Mouse (Mus musculus): Measurements from ENCODE around the gene Efr3b. TPM values are rescaled to one million over a fixed set of nuclear protein-coding genes. Genes with fewer than 3 reads are reported as not detected.

Efr3b gene
- polyA plus RNA-seq (2015; fragmentation: Nextera tagmentation; extraction: Ambion mirVana): 3.5 and 3.7 TPM in 2 replicates

- no peaks in the 10 kb centered on the region for H3K36me3 ChIP-seq
- H3K27me3 ChIP-seq: peaks cover 16% of the 10 kb centered on the region
- peak within 1 kb of the TSS; percentile 17; the same call in 1 of the 2 replicates for H3K27ac ChIP-seq
- peak within 1 kb of the TSS; percentile 72 for H3K4me3 ChIP-seq
- H3K9me3 ChIP-seq: no peaks in the 10 kb centered on the region
- under 1% methylated on average over 65 of the region's 78 CpGs for WGBS
- peak; percentile 85 for ATAC-seq (ENCODE audit: insufficient number of reproducible peaks, low FRiP score, low TSS enrichment, low read depth)
- peak within 1 kb of the TSS; percentile 55 for H3K9ac ChIP-seq
- H3K4me2 ChIP-seq: peak within 1 kb of the TSS; percentile 98
- H3K4me1 ChIP-seq: peaks cover 19% of the 10 kb centered on the region
These were observed at the start of gene Efr3b for GRCm38 (mm10) chr12:4038061-4039041. Gene Efr3b, minus strand, starts transcription at chr12:4038915.

DNA sequence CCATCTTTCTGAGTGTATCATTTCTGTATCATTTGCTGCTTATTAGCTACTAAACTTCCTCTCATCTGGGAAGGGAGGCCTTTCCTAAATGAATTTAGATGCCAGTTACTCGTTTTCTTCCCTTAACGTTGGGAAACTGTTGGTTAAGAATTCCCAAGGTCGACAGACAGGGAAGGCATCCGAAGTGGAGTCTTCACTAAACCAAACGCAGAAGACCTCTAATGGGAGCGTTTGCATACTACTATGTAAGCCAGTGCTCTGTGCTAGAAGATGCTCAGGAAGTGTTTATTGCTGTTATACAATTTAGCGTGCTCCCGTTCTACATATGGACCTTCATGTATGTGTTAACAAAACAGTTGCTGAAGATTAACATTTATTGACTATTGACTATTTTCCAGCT is 44.7 kb upstream of the Efr3b start:
- Histone ChIP-seq H3K27me3 (no peaks in the 10 kb centered on the region), H3K9ac (no peak overlapping the region), H3K4me3 (peak overlapping the region; percentile 64; the same call in 1 of the 2 replicates), H3K4me2 (peak overlapping the region; percentile 77; the same call in 1 of the 2 replicates), H3K4me1 (peaks cover 2% of the 10 kb centered on the region; the same call in 1 of the 2 replicates), H3K27ac (no peak overlapping the region), H3K36me3 (peaks cover 21% of the 10 kb centered on the region), H3K9me3 (no peaks in the 10 kb centered on the region)
- WGBS: 58% methylated on average over 8 of the region's 8 CpGs
- no peak for ATAC-seq (ENCODE audit: insufficient number of reproducible peaks, low FRiP score, low TSS enrichment, low read depth)

GRCm38 (mm10) chr12:4082132-4083001 is 43.7 kb upstream of the Efr3b start, which contains the start of gene Dnajc27:
Gene Dnajc27, plus strand, starts transcription at chr12:4082583.
- H3K27ac ChIP-seq: peak within 1 kb of the TSS; percentile 97
- peak within 1 kb of the TSS; percentile 64 for H3K4me3 ChIP-seq
- no peaks in the 10 kb centered on the region for H3K27me3 ChIP-seq
- peak; percentile 97 for ATAC-seq (ENCODE audit: insufficient number of reproducible peaks, low FRiP score, low TSS enrichment, low read depth)
- peak within 1 kb of the TSS; percentile 55 for H3K9ac ChIP-seq
- H3K4me2 ChIP-seq: peak within 1 kb of the TSS; percentile 77
- peaks cover 2% of the 10 kb centered on the region; the same call in 1 of the 2 replicates for H3K4me1 ChIP-seq
- WGBS: 5% methylated on average over 59 of the region's 59 CpGs
- H3K36me3 ChIP-seq: peaks cover 14% of the 10 kb centered on the region
- H3K9me3 ChIP-seq: no peaks in the 10 kb centered on the region

DNA sequence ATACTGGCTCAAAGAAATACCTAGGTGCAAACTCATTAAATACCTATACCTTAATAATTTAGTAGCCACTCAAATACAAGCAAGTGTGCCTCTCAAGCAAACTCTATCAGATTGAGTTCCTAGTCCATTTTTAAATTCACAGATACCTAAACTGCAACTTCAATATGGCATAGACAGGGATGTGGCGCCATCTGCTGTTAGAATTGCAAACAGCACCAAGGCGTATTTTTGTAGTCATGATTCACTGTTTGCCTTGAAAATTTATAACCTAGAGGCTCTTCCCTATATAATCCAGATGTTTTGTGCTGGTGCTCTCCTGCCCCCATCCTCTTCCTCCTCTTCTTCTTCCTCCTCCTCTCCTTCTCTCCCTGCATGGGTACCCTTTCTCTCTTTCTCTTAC is 41.6 kb upstream of the Efr3b start:
- Histone ChIP-seq H3K9me3 (no peaks in the 10 kb centered on the region), H3K27ac (no peak overlapping the region), H3K9ac (no peak overlapping the region), H3K4me2 (no peak overlapping the region), H3K27me3 (no peaks in the 10 kb centered on the region), H3K36me3 (no peaks in the 10 kb centered on the region), H3K4me1 (peaks cover 2% of the 10 kb centered on the region; the same call in 1 of the 2 replicates), H3K4me3 (no peak overlapping the region)
- 0% methylated on average over 2 of the region's 2 CpGs for WGBS
- ATAC-seq (ENCODE audit: insufficient number of reproducible peaks, low FRiP score, low TSS enrichment, low read depth): no peak

DNA sequence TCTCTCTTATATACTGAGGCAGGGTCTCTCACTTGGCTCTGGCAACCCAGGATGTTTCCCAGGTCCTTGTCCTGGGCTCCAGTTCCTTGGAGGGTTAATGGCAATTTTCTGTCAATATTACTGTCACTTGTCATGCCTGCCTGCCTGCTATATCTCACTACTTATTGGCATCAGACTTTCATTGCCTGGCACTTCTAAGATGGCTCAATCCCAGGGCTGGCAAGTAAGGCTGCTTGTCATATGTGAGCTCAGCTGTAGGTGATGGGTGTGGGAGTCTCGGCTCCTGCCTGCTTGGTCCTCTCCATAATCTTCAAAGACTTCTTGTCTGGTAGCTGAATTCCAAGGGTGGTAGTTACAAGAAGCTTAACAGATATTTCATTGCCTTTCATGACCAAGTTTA is 39.4 kb upstream of the Efr3b start:
- no peaks in the 10 kb centered on the region for H3K36me3 ChIP-seq
- H3K4me2 ChIP-seq: no peak overlapping the region
- H3K4me1 ChIP-seq: peaks cover 2% of the 10 kb centered on the region; the same call in 1 of the 2 replicates
- ATAC-seq (ENCODE audit: insufficient number of reproducible peaks, low FRiP score, low TSS enrichment, low read depth): no peak
- H3K4me3 ChIP-seq: no peak overlapping the region
- H3K27ac ChIP-seq: no peak overlapping the region
- no peaks in the 10 kb centered on the region for H3K27me3 ChIP-seq
- H3K9ac ChIP-seq: no peak overlapping the region
- H3K9me3 ChIP-seq: no peaks in the 10 kb centered on the region
- WGBS: 30% methylated on average over 1 of the region's 1 CpGs

DNA sequence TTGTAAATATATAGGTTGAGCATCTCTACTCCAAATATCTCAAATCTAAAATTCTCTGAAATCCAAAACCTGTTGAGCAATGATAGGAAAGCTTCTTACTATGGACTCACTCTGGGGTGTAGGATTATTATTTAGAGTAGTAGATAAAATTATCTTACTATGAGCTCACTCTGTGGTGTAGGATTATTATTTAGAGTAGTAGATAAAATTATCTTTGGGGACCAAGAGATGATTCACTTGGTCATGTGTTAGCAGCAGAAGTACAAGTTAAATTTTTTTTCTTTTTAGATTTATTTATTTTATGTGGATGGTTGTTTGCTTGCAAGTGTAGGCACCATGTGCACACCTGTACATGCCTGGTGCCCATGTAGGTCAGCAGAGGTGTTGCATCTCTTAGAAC is 37.7 kb upstream of the Efr3b start:
- H3K9ac ChIP-seq: no peak overlapping the region
- no peaks in the 10 kb centered on the region for H3K4me1 ChIP-seq
- H3K27ac ChIP-seq: no peak overlapping the region
- H3K9me3 ChIP-seq: no peaks in the 10 kb centered on the region
- H3K4me3 ChIP-seq: no peak overlapping the region
- H3K36me3 ChIP-seq: no peaks in the 10 kb centered on the region
- ATAC-seq (ENCODE audit: insufficient number of reproducible peaks, low FRiP score, low TSS enrichment, low read depth): no peak
- no peaks in the 10 kb centered on the region for H3K27me3 ChIP-seq
- H3K4me2 ChIP-seq: no peak overlapping the region

DNA sequence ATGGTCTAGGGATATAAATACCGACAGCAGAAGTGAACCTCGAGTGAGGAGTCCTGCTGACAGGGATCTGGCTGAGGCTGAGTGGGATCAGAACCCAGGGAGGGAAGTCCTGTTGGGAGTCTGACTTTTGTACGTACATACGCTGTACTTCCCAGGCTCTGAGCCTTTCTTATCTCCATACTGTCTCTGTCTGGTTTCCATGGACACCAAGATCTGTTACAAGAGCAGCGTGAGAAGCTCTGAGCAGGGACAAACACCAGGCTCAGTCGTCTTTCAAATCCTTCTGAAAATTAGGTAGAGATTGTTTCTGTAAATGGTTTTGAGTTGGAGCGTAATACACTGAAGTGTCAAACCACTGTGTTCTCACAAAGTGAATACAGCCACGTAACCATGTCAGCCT is 36.7 kb upstream of the Efr3b start:
- no peak overlapping the region for H3K4me3 ChIP-seq
- no peak overlapping the region for H3K27ac ChIP-seq
- no peaks in the 10 kb centered on the region for H3K36me3 ChIP-seq
- no peaks in the 10 kb centered on the region for H3K27me3 ChIP-seq
- H3K4me2 ChIP-seq: no peak overlapping the region
- H3K9ac ChIP-seq: no peak overlapping the region
- H3K9me3 ChIP-seq: no peaks in the 10 kb centered on the region
- H3K4me1 ChIP-seq: no peaks in the 10 kb centered on the region
- no peak for ATAC-seq (ENCODE audit: insufficient number of reproducible peaks, low FRiP score, low TSS enrichment, low read depth)
- 69% methylated on average over 8 of the region's 8 CpGs for WGBS

- H3K36me3 ChIP-seq: no peaks in the 10 kb centered on the region
- ATAC-seq (ENCODE audit: insufficient number of reproducible peaks, low FRiP score, low TSS enrichment, low read depth): no peak
- H3K4me1 ChIP-seq: no peaks in the 10 kb centered on the region
- no peaks in the 10 kb centered on the region for H3K27me3 ChIP-seq
- no peak overlapping the region for H3K4me3 ChIP-seq
- H3K4me2 ChIP-seq: no peak overlapping the region
- 67% methylated on average over 9 of the region's 9 CpGs for WGBS
- no peak overlapping the region for H3K27ac ChIP-seq
- H3K9me3 ChIP-seq: no peaks in the 10 kb centered on the region
- H3K9ac ChIP-seq: no peak overlapping the region
These were observed 33.0 kb upstream of the Efr3b start for GRCm38 (mm10) chr12:4071671-4072070.

GRCm38 (mm10) chr12:4068551-4068950 is 29.8 kb upstream of the Efr3b start:
- ATAC-seq (ENCODE audit: insufficient number of reproducible peaks, low FRiP score, low TSS enrichment, low read depth): no peak
- no peak overlapping the region for H3K4me3 ChIP-seq
- no peak overlapping the region for H3K4me2 ChIP-seq
- no peaks in the 10 kb centered on the region for H3K9me3 ChIP-seq
- 0 out of 2 replicates have a peak, but pooled peaks cover 5% of the 10 kb centered on the region for H3K27me3 ChIP-seq
- 76% methylated on average over 4 of the region's 4 CpGs for WGBS
- H3K4me1 ChIP-seq: no peaks in the 10 kb centered on the region
- no peak overlapping the region for H3K27ac ChIP-seq
- no peaks in the 10 kb centered on the region for H3K36me3 ChIP-seq
- no peak overlapping the region for H3K9ac ChIP-seq

GRCm38 (mm10) chr12:4066681-4067459 is 28.2 kb upstream of the Efr3b start:
- Histone ChIP-seq H3K27ac (no peak overlapping the region), H3K27me3 (0 out of 2 replicates have a peak, but pooled peaks cover 5% of the 10 kb centered on the region), H3K9ac (no peak overlapping the region), H3K9me3 (no peaks in the 10 kb centered on the region), H3K36me3 (no peaks in the 10 kb centered on the region), H3K4me3 (no peak overlapping the region), H3K4me2 (no peak overlapping the region), H3K4me1 (no peaks in the 10 kb centered on the region)
- no peak for ATAC-seq (ENCODE audit: insufficient number of reproducible peaks, low FRiP score, low TSS enrichment, low read depth)
- 63% methylated on average over 6 of the region's 6 CpGs for WGBS

DNA sequence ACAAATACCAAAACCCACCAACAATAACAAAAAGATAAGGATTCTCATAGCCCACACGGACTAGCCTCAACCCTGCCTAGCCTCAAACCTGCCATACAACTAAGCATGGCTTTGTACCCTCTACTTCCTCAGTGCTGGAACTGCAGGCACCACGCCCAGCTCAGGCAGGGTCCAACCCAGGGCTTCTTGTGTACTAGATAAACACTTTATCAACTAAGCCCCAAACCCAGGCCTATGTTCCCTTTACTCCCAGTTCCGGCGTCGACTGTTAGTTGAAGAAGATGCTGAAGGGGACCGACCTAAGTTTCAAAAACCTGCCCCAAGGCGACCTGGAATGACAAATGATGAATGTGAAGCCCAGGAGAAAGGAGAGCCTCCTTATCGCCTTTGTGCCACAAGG is 27.2 kb upstream of the Efr3b start:
- no peak overlapping the region for H3K4me2 ChIP-seq
- H3K9me3 ChIP-seq: no peaks in the 10 kb centered on the region
- ATAC-seq (ENCODE audit: insufficient number of reproducible peaks, low FRiP score, low TSS enrichment, low read depth): no peak
- H3K27ac ChIP-seq: no peak overlapping the region
- H3K4me3 ChIP-seq: no peak overlapping the region
- no peak overlapping the region for H3K9ac ChIP-seq
- H3K36me3 ChIP-seq: no peaks in the 10 kb centered on the region
- no peaks in the 10 kb centered on the region for H3K4me1 ChIP-seq
- 0 out of 2 replicates have a peak, but pooled peaks cover 5% of the 10 kb centered on the region for H3K27me3 ChIP-seq
- 75% methylated on average over 8 of the region's 8 CpGs for WGBS
